Mouse (Mus musculus) liver, adult 2 months (tissue): Measurements from ENCODE around the gene Olfr920. TPM values are rescaled to one million over a fixed set of nuclear protein-coding genes. Genes with fewer than 3 reads are reported as not detected.
A peak's percentile ranks its signal among the peaks of the same experiment; 100 is the strongest.

Experiments
- DNase-seq: peaks from one replicate; pipeline ENCODE4 v3.0.0-alpha.2; 2011; ENCODE audit warnings: low read depth, low spot score; ENCODE audit errors: extremely low read depth
- H3K27ac ChIP-seq: fragments of 200-500 bp; replicated peaks from 2 replicates; pipeline ENCODE4 v1.5.1; 2012; ENCODE audit warnings: low read depth, mild to moderate bottlenecking, control low read depth, inconsistent platforms, low read length; ENCODE audit not compliant: insufficient read depth
- H3K27me3 ChIP-seq: fragments of 200-500 bp; 2 replicates; pipeline ENCODE4 v1.6.1; 2012; ENCODE audit warnings: mild to moderate bottlenecking, moderate library complexity, low read length, inconsistent platforms; ENCODE audit not compliant: control insufficient read depth, insufficient read depth
- H3K36me3 ChIP-seq: fragments of 200-500 bp; 2 replicates; pipeline ENCODE4 v1.6.1; 2012; ENCODE audit warnings: low read length, inconsistent platforms; ENCODE audit not compliant: control insufficient read depth, insufficient read depth
- H3K4me1 ChIP-seq: fragments of 200-500 bp; 2 replicates; pipeline ENCODE4 v1.6.1; 2011; ENCODE audit warnings: low read length; ENCODE audit not compliant: control insufficient read depth, insufficient read depth
- H3K4me3 ChIP-seq: fragments of 200-500 bp; 2 replicates; pipeline ENCODE4 v1.5.1; 2011; ENCODE audit warnings: low read depth, mild to moderate bottlenecking, control low read depth, low read length, moderate library complexity; ENCODE audit not compliant: insufficient read depth
- H3K79me2 ChIP-seq: fragments of 200-500 bp; 2 replicates; pipeline ENCODE4 v1.6.1; 2012; ENCODE audit warnings: inconsistent platforms, mild to moderate bottlenecking, low read length, moderate library complexity; ENCODE audit not compliant: control insufficient read depth, insufficient read depth
- H3K9ac ChIP-seq: fragments of 200-500 bp; 2 replicates; pipeline ENCODE4 v1.6.1; 2012; ENCODE audit warnings: low read depth, mild to moderate bottlenecking, control low read depth, inconsistent platforms, low read length
- CTCF ChIP-seq: fragments of 200-500 bp; IDR thresholded peaks from 2 replicates; pipeline ENCODE4 v1.5.1; 2011; ENCODE audit warnings: low read depth, low read length, control low read depth
- POLR2A ChIP-seq: fragments of 200-500 bp; IDR thresholded peaks from 2 replicates; pipeline ENCODE4 v1.6.1; 2011; ENCODE audit warnings: low read length, control low read depth; ENCODE audit not compliant: insufficient read depth; ENCODE audit errors: extremely low read depth
- WGBS: fragments of 180-500 bp; shearing (Covaris S2); methylation state at CpG from one replicate; pipeline ENCODE4 v1.1.7; 2018; 5-methylcytosine and 5-hydroxymethylcytosine counted together
- polyA plus RNA-seq: library from polyadenylated mRNA; depleted of rRNA; stranded (reverse); fragments of >200 nt; gene quantifications from 2 replicates; pipeline ENCODE4 v1.2.3, GENCODE M21; 2012; rRNA removed
- total RNA-seq: library from RNA; depleted of rRNA; stranded (reverse); fragments of >200 nt; gene quantifications from 2 replicates; pipeline ENCODE4 v1.2.3, GENCODE M21; 2014; rRNA removed

The Olfr920 gene
- total RNA-seq (0.07 and 0.09 TPM in 2 replicates), polyA plus RNA-seq (0.01 TPM in 2 replicates)

- TF ChIP-seq CTCF (no peak), POLR2A (no peak)
- Histone ChIP-seq H3K36me3 (no peaks in the 10 kb centered on the region), H3K27me3 (no peaks in the 10 kb centered on the region), H3K79me2 (no peaks in the 10 kb centered on the region), H3K4me1 (no peaks in the 10 kb centered on the region), H3K9ac (no peak within 1 kb of the TSS), H3K27ac (no peak within 1 kb of the TSS), H3K4me3 (no peak within 1 kb of the TSS)
- 94% methylated on average over 1 of the region's 1 CpGs for WGBS
- DNase-seq, result no peak
Observed at GRCm38 (mm10) chr9:38751999-38752398, at the start of gene Olfr920. Olfr920 (plus strand) TSS chr9:38752299.

GRCm38 (mm10) chr9:38718102-38718501, 34.0 kb upstream of the Olfr920 start, which contains the start of gene Vwa5a:
Vwa5a (plus strand) TSS chr9:38718268.
- H3K4me1 ChIP-seq, result peaks cover 10% of the 10 kb centered on the region
- H3K9ac ChIP-seq, result peak within 1 kb of the TSS; percentile 79
- 0% methylated on average over 4 of the region's 4 CpGs for WGBS
- TF ChIP-seq CTCF (no peak), POLR2A (no peak)
- peaks cover 9% of the 10 kb centered on the region for H3K36me3 ChIP-seq
- DNase-seq, result peak; percentile 87
- peaks cover 3% of the 10 kb centered on the region; the same call in 1 of the 2 replicates for H3K79me2 ChIP-seq
- H3K27me3 ChIP-seq, result no peaks in the 10 kb centered on the region
- H3K4me3 ChIP-seq, result peak within 1 kb of the TSS; percentile 81
- peak within 1 kb of the TSS; percentile 44; the same call in 1 of the 2 replicates for H3K27ac ChIP-seq

DNA sequence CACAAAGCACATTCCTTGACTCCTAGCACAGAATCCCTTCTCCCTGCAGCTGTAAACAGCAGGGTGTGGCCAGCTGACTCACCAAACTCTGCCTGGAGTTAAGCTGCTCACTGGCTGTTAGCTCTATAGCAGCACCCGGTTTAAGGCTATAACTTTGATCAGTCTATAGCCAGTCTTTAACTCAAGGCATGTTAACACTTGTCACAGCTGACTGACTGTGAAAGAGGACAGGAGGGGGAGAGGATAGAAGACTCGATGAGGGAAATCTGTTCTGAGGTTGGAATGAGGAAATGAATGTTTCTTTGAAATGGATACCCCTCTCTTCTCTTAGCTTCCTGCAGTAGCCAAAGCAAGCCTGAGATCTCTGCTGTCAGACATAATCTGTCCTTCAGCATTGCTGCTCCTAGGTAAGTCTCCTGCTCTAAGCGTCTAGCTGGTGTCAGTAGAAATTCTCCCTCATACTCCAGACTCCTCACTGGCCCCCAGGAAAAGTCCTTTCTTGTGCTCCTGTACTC, 33.1 kb upstream of the Olfr920 start:
- H3K27ac ChIP-seq, result peak overlapping the region; percentile 44; the same call in 1 of the 2 replicates
- peak overlapping the region; percentile 81 for H3K4me3 ChIP-seq
- H3K9ac ChIP-seq, result peak overlapping the region; percentile 79
- peak; percentile 17 for DNase-seq
- H3K79me2 ChIP-seq, result peaks cover 3% of the 10 kb centered on the region; the same call in 1 of the 2 replicates
- peaks cover 10% of the 10 kb centered on the region for H3K4me1 ChIP-seq
- H3K27me3 ChIP-seq, result no peaks in the 10 kb centered on the region
- WGBS, result 9% methylated on average over 3 of the region's 3 CpGs
- no peak for TF ChIP-seq POLR2A
- TF ChIP-seq CTCF, result no peak
- H3K36me3 ChIP-seq, result peaks cover 16% of the 10 kb centered on the region

GRCm38 (mm10) chr9:38724044-38724443, 28.1 kb upstream of the Olfr920 start:
- Histone ChIP-seq H3K36me3 (peaks cover 47% of the 10 kb centered on the region), H3K9ac (no peak overlapping the region), H3K4me3 (no peak overlapping the region), H3K27me3 (no peaks in the 10 kb centered on the region), H3K27ac (no peak overlapping the region), H3K4me1 (peaks cover 7% of the 10 kb centered on the region), H3K79me2 (peaks cover 3% of the 10 kb centered on the region; the same call in 1 of the 2 replicates)
- no peak for DNase-seq
- TF ChIP-seq POLR2A, result no peak
- TF ChIP-seq CTCF, result no peak
- 96% methylated on average over 1 of the region's 1 CpGs for WGBS

- no peak for TF ChIP-seq POLR2A
- no peak for TF ChIP-seq CTCF
- Histone ChIP-seq H3K4me1 (no peaks in the 10 kb centered on the region), H3K4me3 (no peak overlapping the region), H3K27me3 (no peaks in the 10 kb centered on the region), H3K79me2 (no peaks in the 10 kb centered on the region), H3K27ac (no peak overlapping the region), H3K9ac (no peak overlapping the region), H3K36me3 (peaks cover 52% of the 10 kb centered on the region)
- 83% methylated on average over 3 of the region's 3 CpGs for WGBS
- peak; percentile 25 for DNase-seq
Observed at GRCm38 (mm10) chr9:38728218-38728617, 23.9 kb upstream of the Olfr920 start.

- no peaks in the 10 kb centered on the region for H3K79me2 ChIP-seq
- peaks cover 38% of the 10 kb centered on the region for H3K36me3 ChIP-seq
- no peak for TF ChIP-seq CTCF
- TF ChIP-seq POLR2A, result no peak
- no peaks in the 10 kb centered on the region for H3K4me1 ChIP-seq
- H3K27ac ChIP-seq, result no peak overlapping the region
- WGBS, result 88% methylated on average over 1 of the region's 1 CpGs
- H3K4me3 ChIP-seq, result no peak overlapping the region
- no peaks in the 10 kb centered on the region for H3K27me3 ChIP-seq
- peak; percentile 20 for DNase-seq
- no peak overlapping the region for H3K9ac ChIP-seq
Observed at GRCm38 (mm10) chr9:38741408-38741807, 10.7 kb upstream of the Olfr920 start.
